Mouse (Mus musculus): ENCODE measurements at regions not wholly inside any gene's neighbourhood (a gene's known extent, or its start where the extent isn't known, plus 50 kb on each side); places are given as distances from the start of the nearest gene placed in this dataset.

DNA sequence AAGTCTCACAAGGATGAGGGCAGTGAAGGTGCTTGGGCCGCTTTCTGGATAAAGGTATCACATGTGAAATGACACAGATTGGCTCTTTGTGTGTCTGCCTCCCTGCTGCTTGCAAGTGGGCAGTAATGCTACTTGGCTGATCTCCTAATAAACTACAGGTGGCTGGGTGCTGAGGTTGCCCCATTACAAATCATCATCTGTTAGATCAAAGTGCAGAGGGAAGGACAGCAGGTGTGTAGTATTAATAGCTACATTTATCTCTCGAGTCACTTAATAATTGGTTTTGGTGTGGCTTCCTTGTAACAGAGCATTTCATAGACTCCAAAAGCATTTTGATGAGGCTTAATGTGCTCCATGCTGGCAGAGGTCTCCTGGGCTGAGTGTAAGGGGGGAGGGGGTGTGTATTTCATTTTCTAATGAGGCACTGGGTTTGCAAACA lies 424.2 kb downstream of the Pros1 start:
- TF ChIP-seq CTCF (IDR thresholded peaks at IDR 0.05; ENCODE audit: low read depth) (no peak), EP300 (IDR thresholded peaks at IDR 0.05; ENCODE audit: low read depth) (no peak)
